Mouse (Mus musculus) hindbrain, embryonic 14.5 days (tissue): ENCODE measurements around the gene Ttn. TPM values are rescaled to one million over a fixed set of nuclear protein-coding genes. Genes with fewer than 3 reads are reported as not detected.

ENCODE experiments used
- ATAC-seq: fragments of 200-750 bp; cut with Nextera tagmentation; 2 replicates; pipeline ENCODE4 v1.8.0; 2017; ENCODE audit warnings: moderate number of reproducible peaks, mild to moderate bottlenecking, moderate TSS enrichment, moderate library complexity; ENCODE audit not compliant: low FRiP score
- DNase-seq: peaks from one replicate; pipeline ENCODE4 v3.0.0-alpha.2; 2015; ENCODE audit warnings: low spot score
- H3K27ac ChIP-seq: fragments of 300-500 bp; sonication (generic); 2 replicates; pipeline ENCODE4 v1.5.1; 2014; ENCODE audit warnings: mild to moderate bottlenecking, moderate library complexity
- H3K27me3 ChIP-seq: fragments of 300-500 bp; sonication (generic); 2 replicates; pipeline ENCODE4 v1.6.1; 2014; ENCODE audit warnings: mild to moderate bottlenecking, low read length, mixed read lengths; ENCODE audit not compliant: control insufficient read depth, insufficient read depth
- H3K36me3 ChIP-seq: fragments of 300-500 bp; sonication (generic); replicated peaks from 2 replicates; pipeline ENCODE4 v1.6.1; 2014; ENCODE audit not compliant: control insufficient read depth, insufficient read depth
- H3K4me1 ChIP-seq: fragments of 300-500 bp; sonication (generic); replicated peaks from 2 replicates; pipeline ENCODE4 v1.6.1; 2014; ENCODE audit warnings: antibody characterized with exemption, low read length, mixed read lengths; ENCODE audit not compliant: control insufficient read depth, insufficient read depth
- H3K4me2 ChIP-seq: fragments of 300-500 bp; sonication (generic); replicated peaks from 2 replicates; pipeline ENCODE4 v1.6.1; 2014; ENCODE audit warnings: mild to moderate bottlenecking, moderate library complexity
- H3K4me3 ChIP-seq: fragments of 300-500 bp; sonication (generic); replicated peaks from 2 replicates; pipeline ENCODE4 v1.5.1; 2014; ENCODE audit warnings: mild to moderate bottlenecking, low read length
- H3K9ac ChIP-seq: fragments of 300-500 bp; sonication (generic); 2 replicates; pipeline ENCODE4 v1.6.1; 2014
- H3K9me3 ChIP-seq: fragments of 300-500 bp; sonication (generic); 2 replicates; pipeline ENCODE4 v1.6.1; 2016; ENCODE audit warnings: low read length; ENCODE audit not compliant: control insufficient read depth
- WGBS: fragments of 180-500 bp; shearing (Covaris S2); extraction: QIAGEN DNeasy Blood & Tissue Kit; methylation state at CpG from one replicate; pipeline ENCODE4 v1.1.7; 2014; 5-methylcytosine and 5-hydroxymethylcytosine counted together
- polyA plus RNA-seq: library from polyadenylated mRNA; unstranded; fragments of >200 nt; fragmentation: Nextera tagmentation; extraction: Ambion mirVana; gene quantifications from 2 replicates; pipeline ENCODE4 v1.2.1, GENCODE M21; 2014

Ttn gene
- polyA plus RNA-seq, 1 experiment from 2014 or later: 0.37 TPM

DNA sequence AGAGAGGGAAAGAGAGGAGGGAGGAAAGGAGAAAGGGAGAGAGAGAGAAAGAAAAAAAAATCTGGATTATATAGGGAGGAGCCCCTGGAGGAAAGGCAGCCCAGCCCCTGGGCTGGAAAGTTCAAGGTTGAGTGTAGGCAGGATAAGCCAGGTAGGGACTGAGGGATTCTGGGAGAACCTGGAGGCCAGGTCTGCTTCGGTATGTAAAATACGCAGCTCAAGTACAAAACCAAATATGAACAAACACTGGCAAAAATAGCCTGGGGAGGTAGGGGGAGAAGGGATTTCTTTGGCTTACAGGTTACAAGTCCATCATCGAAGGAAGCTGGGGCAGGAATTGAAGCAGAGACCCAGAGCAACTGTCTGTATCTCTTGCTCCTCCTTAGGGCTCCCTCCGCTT is 5.0 kb upstream of the Ttn start:
- no peak overlapping the region for H3K27ac ChIP-seq
- H3K4me1 ChIP-seq: no peaks in the 10 kb centered on the region
- no peaks in the 10 kb centered on the region for H3K9me3 ChIP-seq
- ATAC-seq: no peak
- 97% methylated on average over 4 of the region's 4 CpGs for WGBS
- DNase-seq: no peak
- H3K36me3 ChIP-seq: no peaks in the 10 kb centered on the region
- no peak overlapping the region for H3K4me2 ChIP-seq
- no peak overlapping the region for H3K4me3 ChIP-seq
- no peaks in the 10 kb centered on the region for H3K27me3 ChIP-seq
- H3K9ac ChIP-seq: no peak overlapping the region

DNA sequence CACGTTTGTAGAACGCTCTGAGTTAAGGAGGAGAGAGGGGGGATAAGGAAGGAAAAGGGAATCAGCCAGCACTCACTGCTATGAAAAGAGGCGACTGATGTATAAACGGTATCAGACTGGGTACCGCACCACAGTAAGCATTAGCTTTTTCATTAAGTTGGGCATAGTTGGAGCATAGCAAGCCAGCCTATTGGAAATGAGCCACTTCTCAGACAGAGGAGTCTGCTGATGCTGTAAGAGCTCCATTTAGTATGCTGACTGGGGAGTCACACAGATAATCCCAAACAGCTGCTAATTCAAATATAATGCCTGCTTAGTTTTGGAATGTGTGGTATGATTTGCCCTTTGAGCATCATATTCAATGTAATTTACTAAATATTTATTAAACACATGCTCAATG is 2.0 kb upstream of the Ttn start:
- no peak for ATAC-seq
- no peak overlapping the region for H3K27ac ChIP-seq
- no peak overlapping the region for H3K4me2 ChIP-seq
- H3K4me1 ChIP-seq: no peaks in the 10 kb centered on the region
- H3K9ac ChIP-seq: no peak overlapping the region
- no peaks in the 10 kb centered on the region for H3K9me3 ChIP-seq
- no peak overlapping the region for H3K4me3 ChIP-seq
- H3K36me3 ChIP-seq: no peaks in the 10 kb centered on the region
- no peaks in the 10 kb centered on the region for H3K27me3 ChIP-seq
- WGBS: 83% methylated on average over 5 of the region's 5 CpGs
- no peak for DNase-seq

DNA sequence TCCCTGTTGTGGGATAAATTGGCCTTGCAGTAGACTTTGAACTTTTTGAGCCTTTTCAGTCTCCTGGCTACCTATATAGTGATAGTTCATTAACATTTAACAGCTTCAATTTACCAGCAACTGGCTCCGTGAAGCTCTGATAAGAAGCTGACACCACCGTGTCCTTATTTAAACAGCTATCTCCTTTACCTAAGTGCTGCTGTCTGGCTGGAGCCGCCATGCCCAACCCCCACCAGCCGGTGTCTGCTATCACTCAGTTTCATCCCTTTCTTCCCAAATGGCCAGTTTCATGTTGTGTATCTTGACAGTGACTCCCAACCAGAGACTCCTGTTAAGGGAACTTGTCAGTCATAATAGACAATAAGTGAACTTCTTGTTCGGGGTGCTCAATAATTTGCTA is 1.3 kb upstream of the Ttn start:
- ATAC-seq: no peak
- no peak overlapping the region for H3K27ac ChIP-seq
- WGBS: 65% methylated on average over 5 of the region's 5 CpGs
- H3K27me3 ChIP-seq: no peaks in the 10 kb centered on the region
- DNase-seq: no peak
- H3K9ac ChIP-seq: no peak overlapping the region
- no peak overlapping the region for H3K4me2 ChIP-seq
- no peak overlapping the region for H3K4me3 ChIP-seq
- no peaks in the 10 kb centered on the region for H3K36me3 ChIP-seq
- H3K9me3 ChIP-seq: no peaks in the 10 kb centered on the region
- H3K4me1 ChIP-seq: no peaks in the 10 kb centered on the region

DNA sequence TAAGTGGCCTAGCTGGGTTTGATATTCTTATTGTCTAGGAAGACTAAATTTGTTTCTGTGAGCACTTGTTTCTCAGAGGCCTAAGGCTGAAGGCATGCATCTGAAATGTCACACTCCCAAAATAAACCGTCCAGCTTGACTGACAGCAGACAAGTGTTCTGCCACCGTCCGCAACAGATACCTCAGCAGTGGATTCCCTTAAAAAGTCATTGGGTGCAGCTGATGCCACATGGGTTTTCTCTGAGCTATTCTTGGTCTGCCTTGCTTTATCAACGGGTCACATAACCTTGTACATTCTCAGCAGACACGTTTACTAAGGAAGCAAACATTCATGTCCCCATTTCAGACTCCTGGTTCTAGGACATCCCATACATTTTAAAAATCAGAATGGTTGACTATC is 630 bp downstream of the Ttn start:
- 82% methylated on average over 5 of the region's 5 CpGs for WGBS
- no peak overlapping the region for H3K27ac ChIP-seq
- H3K4me3 ChIP-seq: no peak overlapping the region
- H3K9ac ChIP-seq: no peak overlapping the region
- no peak overlapping the region for H3K4me2 ChIP-seq
- DNase-seq (no peak), ATAC-seq (no peak)
- no peaks in the 10 kb centered on the region for H3K4me1 ChIP-seq
- no peaks in the 10 kb centered on the region for H3K27me3 ChIP-seq
- H3K9me3 ChIP-seq: no peaks in the 10 kb centered on the region
- H3K36me3 ChIP-seq: no peaks in the 10 kb centered on the region

DNA sequence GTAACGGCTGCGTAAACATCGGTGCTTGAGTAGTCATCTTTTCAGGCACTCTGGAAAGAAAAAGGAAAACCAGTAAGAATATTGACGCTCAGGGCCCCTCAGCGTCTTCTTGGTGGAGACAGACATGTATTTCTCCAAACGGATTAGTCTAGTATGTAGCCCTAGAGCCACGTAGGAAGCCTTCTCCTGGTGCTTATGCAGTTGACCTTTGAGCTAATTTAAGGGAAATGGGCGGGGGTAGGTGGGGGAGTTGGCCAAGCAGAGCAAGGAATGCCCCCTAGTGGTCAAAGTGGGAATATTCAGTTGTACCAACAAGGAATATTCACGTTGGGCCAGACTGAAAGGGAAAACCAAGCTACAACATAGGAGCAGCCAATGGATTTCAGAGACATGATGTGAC is 2.2 kb downstream of the Ttn start:
- Histone ChIP-seq H3K9me3 (no peaks in the 10 kb centered on the region), H3K4me1 (no peaks in the 10 kb centered on the region), H3K4me2 (no peak overlapping the region), H3K9ac (no peak overlapping the region), H3K27ac (no peak overlapping the region), H3K4me3 (no peak overlapping the region), H3K36me3 (no peaks in the 10 kb centered on the region), H3K27me3 (no peaks in the 10 kb centered on the region)
- ATAC-seq (no peak), DNase-seq (no peak)
- 53% methylated on average over 9 of the region's 9 CpGs for WGBS

DNA sequence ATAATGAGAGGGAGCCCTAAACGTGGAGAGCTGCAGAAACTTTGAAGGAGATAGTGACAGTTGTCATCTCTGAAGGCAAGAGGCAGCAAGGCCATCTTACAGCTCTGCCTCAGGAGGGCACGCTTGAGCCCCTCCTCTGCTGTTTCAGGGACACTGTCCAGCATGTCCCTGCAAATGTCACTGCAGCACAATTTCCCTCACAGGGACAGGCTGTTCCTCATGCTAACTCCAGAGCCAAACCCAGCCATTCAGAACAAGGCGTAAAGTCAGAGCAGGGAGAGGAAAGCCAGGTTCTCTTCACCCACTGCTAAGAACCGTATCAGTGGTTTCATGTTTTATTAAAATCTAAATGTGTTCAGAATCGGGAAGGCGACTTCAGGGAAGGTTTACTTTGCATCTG is 4.7 kb downstream of the Ttn start:
- ATAC-seq: no peak
- 73% methylated on average over 6 of the region's 6 CpGs for WGBS
- Histone ChIP-seq H3K36me3 (no peaks in the 10 kb centered on the region), H3K4me3 (no peak overlapping the region), H3K27ac (no peak overlapping the region), H3K4me2 (no peak overlapping the region), H3K9ac (no peak overlapping the region), H3K9me3 (no peaks in the 10 kb centered on the region), H3K27me3 (no peaks in the 10 kb centered on the region), H3K4me1 (no peaks in the 10 kb centered on the region)
- no peak for DNase-seq

GRCm38 (mm10) chr2:76972051-76972450 is 10.3 kb downstream of the Ttn start:
- H3K36me3 ChIP-seq: no peaks in the 10 kb centered on the region
- H3K4me3 ChIP-seq: no peak overlapping the region
- no peak overlapping the region for H3K27ac ChIP-seq
- H3K9me3 ChIP-seq: no peaks in the 10 kb centered on the region
- no peak overlapping the region for H3K4me2 ChIP-seq
- no peaks in the 10 kb centered on the region for H3K27me3 ChIP-seq
- WGBS: 43% methylated on average over 4 of the region's 4 CpGs
- ATAC-seq (no peak), DNase-seq (no peak)
- no peak overlapping the region for H3K9ac ChIP-seq
- no peaks in the 10 kb centered on the region for H3K4me1 ChIP-seq

DNA sequence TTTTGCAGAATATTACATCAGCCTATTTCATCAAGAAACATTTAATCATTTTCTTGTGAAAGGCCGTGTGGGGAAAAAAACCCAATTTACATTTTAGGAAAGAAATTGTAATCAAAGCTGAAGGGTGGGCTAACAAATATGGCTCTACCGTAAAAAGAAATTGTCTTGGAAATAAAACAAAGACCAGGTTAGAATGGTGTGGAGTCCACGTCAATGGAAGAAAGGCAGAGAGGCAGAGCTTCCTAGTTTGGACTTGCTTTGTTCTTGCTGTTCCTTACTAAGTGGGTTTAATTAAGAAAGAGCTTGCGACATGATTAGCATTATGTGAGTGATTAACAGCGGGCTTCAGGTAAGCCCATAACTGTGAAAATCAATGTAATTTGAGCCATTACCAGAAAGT is 11.3 kb downstream of the Ttn start:
- H3K4me1 ChIP-seq: no peaks in the 10 kb centered on the region
- H3K9ac ChIP-seq: peak overlapping the region; percentile 37; the same call in 1 of the 2 replicates
- H3K27me3 ChIP-seq: no peaks in the 10 kb centered on the region
- no peaks in the 10 kb centered on the region for H3K36me3 ChIP-seq
- peak; percentile 43; the same call in 1 of the 2 replicates for ATAC-seq
- H3K4me3 ChIP-seq: no peak overlapping the region
- 0 out of 2 replicates have a peak overlapping the region, but pooled peaks have one; percentile 5 for H3K4me2 ChIP-seq
- H3K27ac ChIP-seq: no peak overlapping the region
- H3K9me3 ChIP-seq: no peaks in the 10 kb centered on the region
- 54% methylated on average over 5 of the region's 5 CpGs for WGBS
- DNase-seq: no peak

- Histone ChIP-seq H3K27me3 (no peaks in the 10 kb centered on the region), H3K4me1 (no peaks in the 10 kb centered on the region), H3K9me3 (no peaks in the 10 kb centered on the region), H3K36me3 (no peaks in the 10 kb centered on the region), H3K27ac (no peak overlapping the region), H3K4me3 (no peak overlapping the region), H3K4me2 (0 out of 2 replicates have a peak overlapping the region, but pooled peaks have one; percentile 5), H3K9ac (no peak overlapping the region)
- ATAC-seq (peak; percentile 74; the same call in 1 of the 2 replicates), DNase-seq (peak; percentile 84)
- WGBS: 23% methylated on average over 4 of the region's 4 CpGs
These were observed 11.7 kb downstream of the Ttn start for GRCm38 (mm10) chr2:76970669-76971068.

GRCm38 (mm10) chr2:76970204-76970603 is 12.1 kb downstream of the Ttn start:
- Histone ChIP-seq H3K27me3 (no peaks in the 10 kb centered on the region), H3K4me2 (no peak overlapping the region), H3K4me3 (no peak overlapping the region), H3K27ac (no peak overlapping the region), H3K9me3 (no peaks in the 10 kb centered on the region), H3K4me1 (no peaks in the 10 kb centered on the region), H3K36me3 (no peaks in the 10 kb centered on the region), H3K9ac (no peak overlapping the region)
- WGBS: 69% methylated on average over 6 of the region's 6 CpGs
- ATAC-seq (no peak), DNase-seq (no peak)
